Mouse (Mus musculus): ENCODE measurements around the gene Gm49352.
"Not testable (repeated sequence)": the region's sequence is repeated elsewhere in the genome, so short reads cannot be mapped to it uniquely, and the experiment has no call there.

Gene Gm49352

DNA sequence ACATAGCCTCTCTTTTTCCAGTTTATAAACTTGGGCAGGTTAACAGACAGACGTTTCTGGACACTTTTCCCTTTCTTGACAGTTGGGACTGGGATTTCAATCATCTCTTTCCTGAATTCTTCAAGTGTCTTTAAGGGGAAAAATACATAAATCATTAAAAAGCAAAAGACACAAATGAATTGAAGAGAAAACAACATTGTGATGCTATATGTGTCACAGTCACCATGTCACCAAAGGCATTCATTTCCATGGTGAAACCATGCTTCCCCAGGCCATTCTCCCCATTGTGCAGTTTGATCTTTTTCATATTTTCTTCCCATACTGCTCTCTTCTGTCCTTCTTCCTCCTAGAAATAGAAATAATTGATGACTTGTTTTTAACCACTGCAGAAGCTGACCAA lies at the start of gene Gm49352:
TSS of gene Gm49352 (minus strand) at position 101 of the 400 bp plus-strand sequence.
- DNase-seq: not testable (repeated sequence)

DNA sequence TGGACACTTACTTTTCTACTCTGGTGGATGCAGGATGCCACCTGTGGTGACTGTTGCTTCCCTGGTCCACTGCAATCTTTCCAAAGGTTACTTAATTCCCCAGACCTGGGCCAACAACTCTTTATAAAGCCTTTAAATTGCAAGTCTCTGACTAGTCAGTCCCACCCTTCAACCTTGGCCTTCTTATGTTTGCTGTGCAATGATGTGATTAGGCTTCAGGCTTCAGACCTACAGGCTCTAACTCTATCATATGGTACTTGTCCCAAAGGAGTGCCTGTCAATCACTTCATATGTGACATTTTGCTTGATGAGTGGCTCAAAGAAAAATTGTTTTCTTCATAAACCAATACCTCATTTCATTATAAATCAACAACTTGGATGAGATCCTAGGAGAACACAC lies 2.1 kb upstream of the Gm49352 start, which contains the start of gene Cts3:
TSS of gene Cts3 (minus strand) at position 101 of the 400 bp plus-strand sequence.
- DNase-seq: no peak

DNA sequence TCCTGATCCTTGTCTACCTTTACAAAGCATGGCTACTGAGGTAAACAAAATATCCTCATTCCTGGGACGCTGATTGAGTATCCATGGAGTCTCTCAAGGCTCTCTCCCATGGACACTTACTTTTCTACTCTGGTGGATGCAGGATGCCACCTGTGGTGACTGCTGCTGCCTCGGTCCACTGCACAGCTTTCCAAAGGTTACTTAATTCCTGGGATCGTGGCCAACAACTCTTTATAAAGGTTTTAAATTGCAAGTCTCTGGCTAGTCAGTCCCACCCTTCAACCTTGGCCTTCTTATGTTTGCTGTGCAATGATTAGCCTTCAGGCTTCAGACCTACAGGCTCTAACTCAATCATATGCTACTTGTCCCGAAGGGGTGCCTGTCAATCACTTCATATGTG lies 26.3 kb downstream of the Gm49352 start, which contains the start of gene Ctsm:
TSS of gene Ctsm (minus strand) at position 209 of the 400 bp plus-strand sequence.
- no peak for DNase-seq

Measured in thymus, postnatal 36 days (tissue).